Mouse (Mus musculus): Measurements from ENCODE around the gene Vamp8. TPM values are rescaled to one million over a fixed set of nuclear protein-coding genes. Genes with fewer than 3 reads are reported as not detected.
A peak's percentile ranks its signal among the peaks of the same experiment; 100 is the strongest.

The Vamp8 gene
- 174 and 184 TPM in 2 replicates for polyA plus RNA-seq (2015; fragmentation: Nextera tagmentation; extraction: Ambion mirVana)

DNA sequence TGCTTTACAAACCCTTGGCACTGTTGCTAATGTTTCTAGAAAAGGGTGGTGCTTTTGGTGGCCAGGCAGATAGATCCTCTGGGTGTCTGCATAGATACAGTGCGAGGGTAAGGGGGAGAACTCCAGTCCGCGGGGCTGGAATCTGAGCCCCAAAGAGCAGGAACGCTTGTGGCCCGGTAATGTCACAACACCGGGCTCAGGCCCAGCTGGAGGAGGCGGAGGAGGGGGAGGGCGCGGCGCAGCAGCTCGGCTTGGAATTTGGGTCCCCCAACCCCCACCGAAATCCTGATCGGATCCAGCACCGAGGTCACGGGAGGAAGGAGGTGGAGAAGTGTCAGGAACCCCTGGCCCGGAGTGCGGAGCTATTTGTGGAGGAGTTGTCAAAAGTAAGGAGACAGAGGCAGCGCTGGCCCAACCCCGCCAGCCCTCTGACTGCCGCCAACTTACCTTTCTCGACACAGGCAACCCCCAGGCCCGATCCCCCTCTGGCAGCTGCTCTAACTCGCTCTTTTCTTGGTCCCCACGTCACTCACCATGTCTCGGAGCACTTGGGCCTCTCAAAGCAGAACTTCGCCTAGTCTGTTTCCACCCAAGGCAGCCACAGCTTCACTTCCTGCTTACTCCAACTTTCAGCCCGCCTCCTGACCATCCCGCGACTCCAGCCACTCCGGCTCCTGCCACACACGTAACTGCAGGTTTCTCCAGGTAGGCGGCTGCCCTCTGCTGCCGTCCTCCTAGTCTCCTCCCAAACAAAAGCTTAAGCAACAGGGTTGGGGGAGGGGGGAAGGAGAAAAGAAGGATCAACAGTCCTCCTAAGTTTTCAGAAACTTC lies at the start of gene Vamp8:
Vamp8 (minus strand) TSS at position 763 of the 831 bp plus-strand sequence.
- no peaks in the 10 kb centered on the region for H3K27me3 ChIP-seq
- peak within 1 kb of the TSS; percentile 49 for H3K4me3 ChIP-seq
- H3K36me3 ChIP-seq = peaks cover 16% of the 10 kb centered on the region
- H3K27ac ChIP-seq = peak within 1 kb of the TSS; percentile 89
- peak; percentile 60; the same call in 1 of the 2 replicates for ATAC-seq (ENCODE audit: insufficient number of reproducible peaks, low FRiP score, low TSS enrichment, low read depth)
- H3K9me3 ChIP-seq = no peaks in the 10 kb centered on the region
- WGBS = under 1% methylated on average over 33 of the region's 33 CpGs
- H3K4me2 ChIP-seq = peak within 1 kb of the TSS; percentile 61
- H3K9ac ChIP-seq = peak within 1 kb of the TSS; percentile 57
- H3K4me1 ChIP-seq = peaks cover 29% of the 10 kb centered on the region

DNA sequence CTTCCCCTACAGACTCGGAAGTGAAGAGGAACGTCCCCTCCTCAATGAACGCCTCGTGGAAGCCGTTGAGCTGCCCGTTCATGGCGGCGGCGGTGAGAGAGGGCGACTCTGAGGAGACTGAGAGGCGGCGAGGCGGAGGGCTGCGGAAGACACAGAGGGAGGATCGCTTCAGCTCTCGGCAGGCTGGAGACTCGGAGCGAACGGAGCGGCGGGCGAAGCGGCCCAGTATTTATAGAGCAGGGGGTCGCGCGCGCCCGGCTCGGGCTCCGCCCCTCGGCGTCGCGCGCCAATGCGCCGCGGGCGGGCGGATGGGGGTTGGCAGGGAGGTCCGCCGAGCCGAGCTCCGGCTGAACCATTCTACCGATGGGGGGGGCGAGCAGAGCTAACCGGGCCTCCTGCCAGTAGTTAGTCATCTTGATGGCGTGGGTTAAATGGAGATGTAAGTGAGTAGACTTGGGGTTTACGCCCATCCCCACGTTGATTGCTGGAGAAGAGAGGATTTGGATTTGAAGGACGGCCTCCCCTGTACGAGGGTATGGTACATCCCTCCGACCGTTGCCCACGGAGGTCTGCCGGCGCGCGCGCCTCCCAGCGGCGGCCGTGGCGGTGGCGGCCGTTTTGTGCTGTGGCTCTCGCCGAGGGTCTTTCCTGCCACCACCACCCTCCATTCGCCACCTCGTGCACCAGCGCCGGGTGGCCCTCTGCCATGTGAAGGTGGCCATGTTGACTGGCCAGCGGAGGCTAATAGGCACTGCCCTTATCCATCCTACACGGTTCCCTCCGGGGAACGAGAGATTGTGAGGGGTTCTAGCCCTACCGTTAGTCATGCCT lies 49.1 kb upstream of the Vamp8 start, which contains the start of gene Mat2a:
Mat2a (minus strand) TSS at position 204 of the 831 bp plus-strand sequence.
- WGBS = under 1% methylated on average over 74 of the region's 77 CpGs
- peak; percentile 91 for ATAC-seq (ENCODE audit: insufficient number of reproducible peaks, low FRiP score, low TSS enrichment, low read depth)
- Histone ChIP-seq H3K4me2 (peak within 1 kb of the TSS; percentile 68), H3K4me3 (peak within 1 kb of the TSS; percentile 97), H3K36me3 (peaks cover 23% of the 10 kb centered on the region), H3K4me1 (peaks cover 26% of the 10 kb centered on the region), H3K9me3 (no peaks in the 10 kb centered on the region), H3K27me3 (no peaks in the 10 kb centered on the region), H3K9ac (peak within 1 kb of the TSS; percentile 100), H3K27ac (peak within 1 kb of the TSS; percentile 100)

DNA sequence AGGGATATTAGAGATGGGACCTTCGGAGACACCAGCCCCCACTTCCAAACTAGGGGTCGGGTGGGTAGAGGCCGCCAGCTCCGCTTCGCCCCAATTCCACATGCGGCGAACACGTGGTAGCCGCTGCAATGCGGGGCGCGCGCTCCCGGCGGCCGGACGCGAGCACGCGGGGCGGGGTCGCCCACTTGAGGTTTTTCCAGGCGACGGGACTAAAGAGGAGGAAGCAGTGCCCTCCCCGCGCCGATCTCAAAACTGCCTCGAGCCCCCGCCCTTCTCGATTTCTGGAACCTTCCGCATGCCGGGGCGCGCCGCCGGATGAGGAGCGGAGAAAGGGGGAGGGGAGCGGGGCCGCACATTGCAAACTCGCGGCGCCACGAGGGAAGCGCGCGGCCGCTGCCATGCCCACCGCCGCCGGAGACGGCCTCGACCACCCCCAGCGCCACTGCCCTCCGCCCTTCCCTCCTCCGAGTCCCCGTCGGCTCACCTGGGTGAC lies 48.4 kb upstream of the Vamp8 start:
- Histone ChIP-seq H3K27ac (peak overlapping the region; percentile 100), H3K4me3 (peak overlapping the region; percentile 97), H3K9me3 (no peaks in the 10 kb centered on the region), H3K9ac (peak overlapping the region; percentile 100), H3K4me2 (peak overlapping the region; percentile 68), H3K4me1 (peaks cover 26% of the 10 kb centered on the region), H3K27me3 (no peaks in the 10 kb centered on the region), H3K36me3 (peaks cover 29% of the 10 kb centered on the region)
- ATAC-seq (ENCODE audit: insufficient number of reproducible peaks, low FRiP score, low TSS enrichment, low read depth) = peak; percentile 63
- WGBS = under 1% methylated on average over 50 of the region's 57 CpGs

DNA sequence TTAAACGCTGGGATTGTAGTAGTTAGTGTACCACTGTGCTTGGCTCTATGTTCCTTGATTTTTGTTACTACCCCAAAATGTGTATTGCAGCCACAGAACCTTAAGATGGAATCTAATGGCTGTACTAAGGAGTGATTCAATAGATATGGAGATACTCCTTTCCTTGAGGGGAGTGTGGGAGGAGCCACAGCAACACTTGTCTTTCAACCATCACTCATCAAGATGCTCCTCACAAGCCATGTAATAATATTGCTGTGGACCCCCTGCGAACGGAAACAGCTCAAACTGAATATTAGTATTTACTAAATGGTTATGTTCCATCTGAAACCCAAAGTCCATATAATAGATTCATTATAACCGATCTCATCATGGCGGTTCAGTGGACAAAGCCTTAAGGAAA lies 47.7 kb upstream of the Vamp8 start:
- Histone ChIP-seq H3K4me3 (peak overlapping the region; percentile 97), H3K27ac (no peak overlapping the region; the same call in 1 of the 2 replicates), H3K9me3 (no peaks in the 10 kb centered on the region), H3K4me2 (peak overlapping the region; percentile 68), H3K36me3 (peaks cover 36% of the 10 kb centered on the region), H3K9ac (peak overlapping the region; percentile 100), H3K4me1 (peaks cover 26% of the 10 kb centered on the region), H3K27me3 (no peaks in the 10 kb centered on the region)
- 3% methylated on average over 5 of the region's 5 CpGs for WGBS
- no peak for ATAC-seq (ENCODE audit: insufficient number of reproducible peaks, low FRiP score, low TSS enrichment, low read depth)

DNA sequence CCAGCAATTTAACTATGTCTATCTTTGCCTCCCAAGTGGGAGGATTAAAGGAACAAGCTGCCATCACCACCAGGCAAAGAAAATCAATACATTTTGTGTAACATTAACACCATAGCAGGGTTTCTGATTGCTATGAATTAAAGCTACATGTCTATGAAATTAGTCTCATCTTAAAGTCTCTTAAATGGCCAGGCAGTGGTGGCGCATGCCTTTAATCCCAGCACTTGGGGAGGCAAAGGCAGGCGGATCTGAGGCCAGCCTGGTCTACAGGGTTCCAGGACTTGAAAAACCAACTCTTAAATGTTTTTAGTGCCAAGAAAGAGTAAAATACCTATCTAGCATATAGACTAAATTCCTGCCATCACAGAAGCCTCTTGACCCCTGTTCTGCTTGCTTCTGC lies 41.6 kb upstream of the Vamp8 start:
- no peak overlapping the region for H3K4me3 ChIP-seq
- no peak overlapping the region for H3K27ac ChIP-seq
- no peak overlapping the region for H3K9ac ChIP-seq
- no peaks in the 10 kb centered on the region for H3K9me3 ChIP-seq
- peaks cover 18% of the 10 kb centered on the region for H3K4me1 ChIP-seq
- 89% methylated on average over 2 of the region's 2 CpGs for WGBS
- H3K36me3 ChIP-seq = peaks cover 86% of the 10 kb centered on the region
- no peak for ATAC-seq (ENCODE audit: insufficient number of reproducible peaks, low FRiP score, low TSS enrichment, low read depth)
- H3K4me2 ChIP-seq = no peak overlapping the region
- no peaks in the 10 kb centered on the region for H3K27me3 ChIP-seq

DNA sequence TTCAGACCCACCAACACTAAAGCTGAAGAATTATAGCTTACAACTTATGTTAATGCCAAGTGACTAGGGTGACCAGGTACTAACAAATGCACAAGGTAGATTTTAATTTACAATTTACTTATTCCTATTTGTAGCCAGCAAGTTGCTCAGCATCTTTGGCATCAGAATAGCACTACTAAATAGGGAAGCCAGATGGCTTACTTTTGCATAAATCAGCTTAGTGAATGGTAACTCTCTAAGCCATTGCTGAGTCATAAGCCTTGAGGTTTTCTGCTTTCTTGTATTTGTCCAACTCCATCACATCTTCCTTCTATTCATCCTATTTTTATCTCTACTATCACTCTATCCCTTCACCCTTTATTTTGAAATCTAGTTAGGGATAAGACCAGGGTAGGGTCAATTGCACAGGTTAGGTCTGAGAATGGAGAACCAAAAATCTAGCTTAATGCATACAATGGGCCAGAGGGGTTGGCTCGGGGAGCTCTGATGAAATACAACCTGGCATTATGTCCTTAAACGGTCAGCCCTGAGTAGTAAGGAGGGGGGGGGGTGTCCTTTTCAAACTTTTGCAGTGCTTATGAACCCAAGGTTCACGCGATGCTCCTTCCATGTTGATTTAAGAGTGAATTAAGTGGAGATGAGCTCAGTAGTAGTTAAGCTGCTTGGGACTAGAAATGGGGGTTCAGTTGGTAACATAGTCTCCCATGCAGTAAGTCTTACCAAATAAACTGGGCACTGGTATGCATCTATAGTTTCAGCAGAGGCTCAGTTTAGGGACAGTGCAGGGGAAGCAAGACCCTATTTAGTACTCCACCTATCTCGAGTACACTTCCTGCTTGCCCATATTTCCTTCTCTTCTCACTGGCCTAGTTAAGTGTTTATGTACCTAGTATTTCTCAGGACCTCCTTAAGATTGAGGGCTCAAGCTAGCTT lies 40.8 kb upstream of the Vamp8 start:
- ATAC-seq (ENCODE audit: insufficient number of reproducible peaks, low FRiP score, low TSS enrichment, low read depth) = no peak

DNA sequence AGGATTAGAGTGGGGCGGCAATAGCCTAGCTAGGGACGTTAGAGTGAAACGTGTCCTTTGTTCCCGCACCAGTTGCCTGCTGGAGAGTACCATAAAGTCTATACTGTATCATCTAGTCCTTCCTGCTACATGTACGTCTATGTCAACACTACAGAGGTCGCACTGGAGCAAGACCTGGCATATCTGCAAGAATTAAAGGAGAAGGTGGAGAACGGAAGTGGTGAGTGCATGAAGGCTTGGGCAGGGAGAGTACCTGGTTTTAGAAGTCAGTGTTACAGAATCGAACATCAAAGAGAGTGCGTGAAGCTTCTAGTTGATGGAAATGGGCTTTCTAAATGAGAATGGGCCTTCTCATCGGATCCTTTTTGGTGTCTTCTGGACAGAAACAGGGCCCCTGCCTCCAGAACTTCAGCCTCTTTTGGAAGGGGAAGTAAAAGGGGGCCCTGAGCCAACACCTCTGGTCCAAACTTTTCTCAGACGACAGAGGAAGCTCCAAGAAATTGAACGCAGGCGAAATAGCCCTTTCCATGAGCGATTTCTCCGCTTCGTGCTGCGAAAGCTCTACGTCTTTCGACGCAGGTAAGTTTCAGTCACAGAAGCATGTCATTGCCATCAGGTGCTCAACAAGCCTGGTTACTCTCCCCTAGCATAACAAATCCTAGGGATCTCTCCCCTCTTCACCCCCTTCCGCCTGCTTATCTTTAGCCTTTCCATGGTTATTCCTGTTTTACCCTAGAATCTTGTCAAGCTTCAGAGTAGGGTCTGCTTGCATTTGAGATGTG lies 38.7 kb upstream of the Vamp8 start:
- no peak overlapping the region for H3K4me3 ChIP-seq
- peaks cover 87% of the 10 kb centered on the region for H3K36me3 ChIP-seq
- peaks cover 4% of the 10 kb centered on the region; the same call in 1 of the 2 replicates for H3K4me1 ChIP-seq
- H3K4me2 ChIP-seq = no peak overlapping the region
- H3K27me3 ChIP-seq = no peaks in the 10 kb centered on the region
- ATAC-seq (ENCODE audit: insufficient number of reproducible peaks, low FRiP score, low TSS enrichment, low read depth) = no peak
- no peak overlapping the region for H3K27ac ChIP-seq
- H3K9ac ChIP-seq = no peak overlapping the region
- H3K9me3 ChIP-seq = no peaks in the 10 kb centered on the region
- 82% methylated on average over 21 of the region's 21 CpGs for WGBS

More for the DNA sequence above, 40.8 kb upstream of the Vamp8 start:
- H3K4me2 ChIP-seq = no peak overlapping the region
- no peaks in the 10 kb centered on the region for H3K27me3 ChIP-seq
- peaks cover 9% of the 10 kb centered on the region for H3K4me1 ChIP-seq
- 34% methylated on average over 5 of the region's 5 CpGs for WGBS
- no peak overlapping the region for H3K9ac ChIP-seq
- H3K36me3 ChIP-seq = peaks cover 87% of the 10 kb centered on the region
- H3K27ac ChIP-seq = 0 out of 2 replicates have a peak overlapping the region, but pooled peaks have one; percentile 3
- no peaks in the 10 kb centered on the region for H3K9me3 ChIP-seq
- no peak overlapping the region for H3K4me3 ChIP-seq

DNA sequence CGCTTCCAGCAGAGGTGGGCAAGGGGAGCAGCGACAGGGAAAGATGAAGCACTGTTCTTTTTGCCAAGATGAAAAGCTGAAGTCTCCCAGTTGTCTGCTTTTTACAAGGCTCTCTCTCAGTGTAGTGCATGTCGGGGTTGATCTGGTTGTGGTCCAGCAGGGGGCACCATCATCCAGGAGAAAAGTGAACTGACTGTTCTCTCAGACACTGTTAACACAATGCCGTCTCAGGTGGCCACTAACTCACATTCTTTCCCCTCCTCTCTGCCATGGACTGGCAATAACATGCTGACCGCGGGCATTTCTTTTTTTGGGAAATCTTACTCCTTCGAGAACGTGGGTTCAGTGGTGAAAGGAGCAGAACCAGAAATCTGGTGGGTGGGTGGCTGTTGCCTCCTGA lies 37.5 kb upstream of the Vamp8 start:
- H3K9me3 ChIP-seq = no peaks in the 10 kb centered on the region
- H3K36me3 ChIP-seq = peaks cover 88% of the 10 kb centered on the region
- H3K27me3 ChIP-seq = no peaks in the 10 kb centered on the region
- WGBS = 22% methylated on average over 8 of the region's 8 CpGs
- no peak overlapping the region for H3K4me2 ChIP-seq
- no peak overlapping the region for H3K27ac ChIP-seq
- H3K4me1 ChIP-seq = peaks cover 4% of the 10 kb centered on the region; the same call in 1 of the 2 replicates
- H3K4me3 ChIP-seq = no peak overlapping the region
- no peak overlapping the region for H3K9ac ChIP-seq
- peak; percentile 77 for ATAC-seq (ENCODE audit: insufficient number of reproducible peaks, low FRiP score, low TSS enrichment, low read depth)

DNA sequence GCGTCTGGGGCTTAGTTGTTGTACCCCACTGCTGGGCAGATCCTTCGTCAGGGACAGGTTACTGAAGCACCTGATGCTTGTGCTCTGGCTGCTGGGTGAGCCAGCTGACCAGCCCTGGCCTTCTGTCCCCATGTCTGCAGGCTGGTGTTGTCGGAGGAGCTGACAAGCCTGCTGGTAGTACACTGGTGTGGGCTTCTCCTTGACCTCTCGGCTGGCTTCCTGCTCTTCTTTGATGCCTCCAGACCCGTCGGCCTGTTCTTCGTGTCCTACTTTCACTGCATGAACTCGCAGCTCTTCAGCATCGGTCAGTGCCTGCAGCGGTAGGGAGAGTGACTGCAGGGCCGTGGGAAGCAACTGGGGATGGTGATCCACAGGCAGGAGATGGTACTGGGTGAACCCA lies 35.1 kb upstream of the Vamp8 start:
- H3K9me3 ChIP-seq = no peaks in the 10 kb centered on the region
- H3K27ac ChIP-seq = no peak overlapping the region
- no peak for ATAC-seq (ENCODE audit: insufficient number of reproducible peaks, low FRiP score, low TSS enrichment, low read depth)
- 91% methylated on average over 11 of the region's 11 CpGs for WGBS
- H3K36me3 ChIP-seq = peaks cover 88% of the 10 kb centered on the region
- H3K27me3 ChIP-seq = no peaks in the 10 kb centered on the region
- H3K4me2 ChIP-seq = no peak overlapping the region
- H3K4me1 ChIP-seq = peaks cover 4% of the 10 kb centered on the region; the same call in 1 of the 2 replicates
- H3K9ac ChIP-seq = no peak overlapping the region
- no peak overlapping the region for H3K4me3 ChIP-seq

DNA sequence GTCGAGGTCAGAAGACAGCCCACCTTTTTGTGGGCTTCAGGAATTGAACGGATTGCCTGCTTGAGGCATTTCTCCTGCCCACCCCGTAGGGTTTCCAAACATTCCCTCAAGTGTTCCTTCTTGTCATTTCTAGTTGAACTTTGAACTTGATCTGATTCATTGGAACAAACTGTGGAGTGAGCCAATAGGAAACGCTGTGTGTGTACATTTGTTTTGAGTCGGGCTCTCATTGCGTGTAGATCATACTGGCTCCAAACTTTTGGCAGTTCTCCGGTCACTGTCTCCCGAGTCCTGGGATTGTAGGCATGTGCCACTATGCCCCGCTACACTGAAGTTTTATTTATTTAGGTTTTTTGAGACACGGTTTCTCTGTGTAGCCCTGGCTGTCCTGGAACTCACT lies 30.4 kb upstream of the Vamp8 start:
- 94% methylated on average over 10 of the region's 10 CpGs for WGBS
- Histone ChIP-seq H3K9ac (no peak overlapping the region), H3K27me3 (no peaks in the 10 kb centered on the region), H3K4me3 (no peak overlapping the region), H3K9me3 (no peaks in the 10 kb centered on the region), H3K36me3 (peaks cover 88% of the 10 kb centered on the region), H3K27ac (no peak overlapping the region), H3K4me2 (no peak overlapping the region), H3K4me1 (peaks cover 10% of the 10 kb centered on the region)
- no peak for ATAC-seq (ENCODE audit: insufficient number of reproducible peaks, low FRiP score, low TSS enrichment, low read depth)
